ENCODE assay signal across 12 mouse cellular contexts in the genomic region with DNA sequence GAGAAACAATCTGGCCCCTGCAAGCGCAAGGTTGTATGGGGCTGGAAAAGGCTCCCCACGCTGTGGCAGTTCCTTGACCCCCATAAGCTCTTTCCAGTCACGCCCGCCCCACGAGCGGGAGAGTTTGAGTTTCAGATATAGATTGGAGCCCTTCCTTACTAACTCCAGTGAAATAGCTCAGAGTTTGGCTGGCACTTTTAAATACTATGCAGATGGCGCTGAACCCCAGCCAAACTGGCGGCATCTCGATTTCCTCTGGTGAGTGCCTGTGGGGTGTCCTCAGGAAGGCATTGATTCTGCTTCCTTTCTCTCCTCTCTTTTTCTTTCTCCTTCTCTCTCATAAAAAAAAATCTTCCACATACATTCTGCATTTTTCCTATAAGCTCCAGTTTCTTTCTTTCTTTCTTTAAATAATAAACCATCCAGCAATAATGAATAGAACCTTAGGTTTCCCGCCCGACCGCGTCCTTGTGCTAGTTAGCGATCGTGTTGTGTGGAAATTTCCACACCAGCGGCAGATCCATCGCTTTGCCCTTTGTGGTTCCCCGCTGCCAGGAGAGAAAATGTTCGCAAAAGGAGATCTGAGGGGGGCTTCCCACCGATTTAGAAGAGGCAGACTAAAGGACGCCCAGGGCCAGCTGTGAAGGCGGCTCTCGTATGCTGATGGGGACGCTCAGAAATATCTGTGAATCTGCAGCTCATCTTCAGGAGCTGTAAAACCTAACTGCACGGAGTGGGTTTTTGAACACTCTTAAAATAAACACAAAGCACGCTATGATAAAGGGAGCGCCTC.
DNase-seq lines count a peak whose midpoint lies in the region; ATAC-seq lines count a peak whose summit lies in the region.
"Had no signal": no experiment of that assay in that cellular context is flagged by ENCODE, and none has a peak within 500 bp of the region (broad histone marks: within the 10 kb centered on the region; RNA-seq: fewer than 3 reads in every experiment).

No protein-coding gene starts in this region.

- H3K4me1 ChIP-seq in liver, embryonic 11.5 days (replicated peaks; ENCODE audit: control insufficient read depth, insufficient read depth, low read length), result no peaks in the 10 kb centered on the region
- no peaks in the 10 kb centered on the region for H3K4me1 ChIP-seq in kidney, embryonic 14.5 days (ENCODE audit: control insufficient read depth, insufficient read depth, low read length)

- H3K4me3 ChIP-seq in liver, embryonic 11.5 days (ENCODE audit: low read depth, low read length), result no peak overlapping the region
- H3K4me3 ChIP-seq in kidney, embryonic 14.5 days (ENCODE audit: low read length), result no peak overlapping the region
- H3K4me3 ChIP-seq: heart, adult 2 months had no signal

- ATAC-seq in liver, embryonic 11.5 days (replicated peaks; ENCODE audit: low FRiP score), result no peak
- ATAC-seq in kidney, embryonic 14.5 days (ENCODE audit: low FRiP score, low TSS enrichment), result no peak
- ATAC-seq: inflammation-experienced regulatory T-cells, adult 6 months had no signal

- no peak overlapping the region for H3K27ac ChIP-seq in liver, embryonic 11.5 days (ENCODE audit: low read depth, low read length)
- no peak overlapping the region for H3K27ac ChIP-seq in kidney, embryonic 14.5 days (ENCODE audit: low read depth, low read length)
- H3K27ac ChIP-seq: heart, adult 2 months had no signal

- WGBS in liver, embryonic 11.5 days, result 85% methylated on average over 27 of the region's 27 CpGs
- WGBS in kidney, embryonic 14.5 days, result 89% methylated on average over 27 of the region's 27 CpGs

- H3K27me3 ChIP-seq in liver, embryonic 11.5 days (replicated peaks; ENCODE audit: control insufficient read depth, insufficient read depth, low read length), result no peaks in the 10 kb centered on the region
- H3K27me3 ChIP-seq in kidney, embryonic 14.5 days (ENCODE audit: control insufficient read depth, insufficient read depth, low read length), result no peaks in the 10 kb centered on the region

- H3K9me3 ChIP-seq in liver, embryonic 11.5 days (ENCODE audit: control insufficient read depth, low read length), result no peaks in the 10 kb centered on the region
- H3K9me3 ChIP-seq in kidney, embryonic 14.5 days (ENCODE audit: control insufficient read depth, low read length), result no peaks in the 10 kb centered on the region; the same call in 1 of the 2 replicates

- H3K36me3 ChIP-seq in liver, embryonic 11.5 days (ENCODE audit: control insufficient read depth, insufficient read depth, low read length), result no peaks in the 10 kb centered on the region
- no peaks in the 10 kb centered on the region for H3K36me3 ChIP-seq in kidney, embryonic 14.5 days (ENCODE audit: control insufficient read depth, insufficient read depth, low read length)

- H3K4me2 ChIP-seq in liver, embryonic 11.5 days, result no peak overlapping the region
- no peak overlapping the region for H3K4me2 ChIP-seq in kidney, embryonic 14.5 days (replicated peaks; ENCODE audit: low read depth, low read length)

- DNase-seq in brain, adult 2 months (ENCODE audit: low read depth, low spot score), result peak; percentile 91
- peak; percentile 72 for DNase-seq in cerebellum, adult 11-12 months
- DNase-seq in frontal cortex, postnatal 14 days (ENCODE audit: low spot score in 2 of 2), result peak; percentile 55 to 58
- peak; percentile 54 to 79 for DNase-seq in left cerebral cortex, adult 8-10 months (ENCODE audit: low spot score in 2 of 2)
- no peak for DNase-seq in liver, embryonic 11.5 days (ENCODE audit: low spot score)
- DNase-seq in T-cell, adult 2 months (ENCODE audit: low spot score), result no peak
- DNase-seq in Muller cell, postnatal 12 days (ENCODE audit: inconsistent ontology term), result no peak
- DNase-seq: heart, adult 2 months; lung, postnatal 4 days; thymus, postnatal 36 days had no signal

- no peak overlapping the region for H3K9ac ChIP-seq in liver, embryonic 11.5 days (ENCODE audit: low read depth, low read length)
- H3K9ac ChIP-seq in kidney, embryonic 14.5 days (ENCODE audit: low read depth, low read length), result no peak overlapping the region

Comparison
In these comparisons a context has a peak if more than half of its experiments do, and no peak if none do; other contexts are left out.
1. DNase-seq: peak in brain, adult 2 months (single experiment), cerebellum, adult 11-12 months (single experiment), frontal cortex, postnatal 14 days (2 of 2) and left cerebral cortex, adult 8-10 months (2 of 2); none in liver, embryonic 11.5 days (single experiment), T-cell, adult 2 months (single experiment) and Muller cell, postnatal 12 days (single experiment).